Mouse (Mus musculus) embryonic fibroblast, embryonic 13.5 days (primary cell): ENCODE data around the gene Bmpr1a.

ENCODE experiments used
- CTCF ChIP-seq: IDR thresholded peaks from 2 replicates; pipeline ENCODE4 v1.5.1; 2011; ENCODE audit warnings: mild to moderate bottlenecking, control low read depth, low read length, moderate library complexity, borderline replicate concordance; ENCODE audit not compliant: insufficient read depth
- POLR2A ChIP-seq: IDR thresholded peaks from 2 replicates; pipeline ENCODE4 v1.6.1; 2011; ENCODE audit warnings: low read depth, mild to moderate bottlenecking, control low read depth, low read length, moderate library complexity

DNA sequence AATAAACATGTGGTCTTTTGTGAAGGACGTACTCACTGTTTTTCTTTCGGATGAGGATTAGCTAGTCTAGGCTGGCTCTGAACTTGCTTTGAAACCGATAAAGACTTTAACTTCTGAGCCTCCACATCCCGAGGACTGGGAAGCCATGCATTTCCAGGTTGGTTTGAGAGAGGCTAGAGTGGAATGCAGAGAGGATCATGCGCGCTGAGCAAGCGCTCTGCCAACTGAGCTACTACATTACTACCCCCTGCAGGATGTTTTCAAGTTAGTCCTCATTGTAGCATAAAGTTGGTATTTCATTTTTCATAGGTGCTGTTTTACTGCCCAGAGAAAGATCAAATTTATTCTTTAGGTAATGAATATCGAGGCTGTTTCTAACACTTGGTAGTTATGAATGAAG is 17.0 kb downstream of the Bmpr1a start:
- TF ChIP-seq CTCF, result no peak
- TF ChIP-seq POLR2A, result no peak
